Mouse (Mus musculus): ENCODE data around the gene Ccl25. TPM values are rescaled to one million over a fixed set of nuclear protein-coding genes. Genes with fewer than 3 reads are reported as not detected.

The Ccl25 gene
- total and polyA plus RNA-seq, 3 experiments, result 4.6 to 6.0 (median 5.4) TPM

- H3K27ac ChIP-seq (ENCODE audit: insufficient read depth, low read depth), result no peak overlapping the region
- peaks cover 32 to 78% of the 10 kb centered on the region in 2 experiments for H3K36me3 ChIP-seq (replicated peaks in 1 of 2; ENCODE audit: control insufficient read depth in 1 of 2, insufficient read depth in 1 of 2, low read length in 1 of 2)
- in situ Hi-C loops (cut with MboI; ENCODE audit: low pct_ligation_motif_present, low pct_unique_long_range_greater_than_20kb, low sequenced_read_pairs), result loop anchor here (10.0 kb wide), 1 partner anchor 57 kb away; the partner anchor contains the start of genes Ctxn1 and Snapc2
Measured at GRCm38 (mm10) chr8:4312104-4312503, 12.9 kb upstream of the Ccl25 start.

GRCm38 (mm10) chr8:4313254-4314124, 11.5 kb upstream of the Ccl25 start:
- TF ChIP-seq CHD1 (IDR thresholded peaks at IDR 0.05; ENCODE audit: low read depth, low read length) (no peak), RAD21 (IDR thresholded peaks at IDR 0.05; ENCODE audit: low read depth, low read length) (no peak), POLR2AphosphoS2 (IDR thresholded peaks at IDR 0.05; ENCODE audit: low read depth, low read length) (no peak), MAX (IDR thresholded peaks at IDR 0.05; ENCODE audit: low read length) (no peak), NRF1 (IDR thresholded peaks at IDR 0.05; ENCODE audit: low read depth, low read length) (no peak), ETS1 (conservative IDR thresholded peaks at IDR 0.05; ENCODE audit: low read depth, low read length) (no peak), JUND (conservative IDR thresholded peaks at IDR 0.05; ENCODE audit: low read depth, low read length) (no peak), USF1 (IDR thresholded peaks at IDR 0.05; ENCODE audit: low read depth, low read length) (no peak), TCF12 (IDR thresholded peaks at IDR 0.05; ENCODE audit: low read depth, low read length) (no peak), CTCF (conservative IDR thresholded peaks at IDR 0.05 in 1 of 2, IDR thresholded peaks at IDR 0.05 in 1 of 2; ENCODE audit: low read depth in 2 of 2, low read length in 2 of 2) (no peak), MEF2A (IDR thresholded peaks at IDR 0.05; ENCODE audit: borderline replicate concordance, low read depth, low read length) (no peak), JUN (IDR thresholded peaks at IDR 0.05; ENCODE audit: insufficient read depth, low read depth, low read length) (no peak), USF2 (conservative IDR thresholded peaks at IDR 0.05; ENCODE audit: low read depth, low read length) (no peak)
- Histone ChIP-seq H3K27me3 (replicated peaks) (no peaks in the 10 kb centered on the region), H3K9me3 (replicated peaks; ENCODE audit: low read length) (no peaks in the 10 kb centered on the region), H3K4me2 (ENCODE audit: insufficient read depth, low read depth, poor library complexity, severe bottlenecking) (no peak overlapping the region), H3K36me3 (replicated peaks in 1 of 2; ENCODE audit: control insufficient read depth in 1 of 2, insufficient read depth in 1 of 2, low read length in 1 of 2) (peaks cover 27 to 74% of the 10 kb centered on the region in 2 experiments), H3K79me2 (replicated peaks; ENCODE audit: control insufficient read depth, extremely low read depth, insufficient read depth, poor library complexity, severe bottlenecking) (peaks cover 79% of the 10 kb centered on the region), H3K4me3 (replicated peaks in 1 of 3; ENCODE audit: low read depth in 2 of 3, low read length in 2 of 3, poor library complexity in 1 of 3) (no peak overlapping the region), H3K27ac (ENCODE audit: insufficient read depth, low read depth) (no peak overlapping the region), H3K9ac (ENCODE audit: insufficient read depth, low read depth) (no peak overlapping the region), H3K4me1 (ENCODE audit: control insufficient read depth in 1 of 2, insufficient read depth in 2 of 2) (peaks cover 0 to 8% of the 10 kb centered on the region in 2 experiments; a peak in 1 of 4 replicates)
- dilution Hi-C loops (cut with MboI; ENCODE audit: extremely low pct_ligation_motif_present, extremely low pct_unique_long_range_greater_than_20kb, low sequenced_read_pairs) (no loop called here), in situ Hi-C loops (cut with MboI; ENCODE audit: low pct_ligation_motif_present, low pct_unique_long_range_greater_than_20kb, low sequenced_read_pairs) (loop anchor here (10.0 kb wide), 1 partner anchor 59 kb away; the partner anchor contains the start of genes Ctxn1 and Snapc2)
- no peak for DNase-seq (ENCODE audit: extremely low read depth)

More at GRCm38 (mm10) chr8:4312104-4312503, 12.9 kb upstream of the Ccl25 start:
- DNase-seq (ENCODE audit: extremely low read depth), result no peak
- no peak overlapping the region for H3K4me2 ChIP-seq (ENCODE audit: insufficient read depth, low read depth, poor library complexity, severe bottlenecking)
- peaks cover 73% of the 10 kb centered on the region for H3K79me2 ChIP-seq (replicated peaks; ENCODE audit: control insufficient read depth, extremely low read depth, insufficient read depth, poor library complexity, severe bottlenecking)
- peaks cover 0 to 3% of the 10 kb centered on the region in 2 experiments; a peak in 1 of 4 replicates for H3K4me1 ChIP-seq (ENCODE audit: control insufficient read depth in 1 of 2, insufficient read depth in 2 of 2)
- dilution Hi-C loops (cut with MboI; ENCODE audit: extremely low pct_ligation_motif_present, extremely low pct_unique_long_range_greater_than_20kb, low sequenced_read_pairs), result no loop called here
- no peak overlapping the region for H3K4me3 ChIP-seq (replicated peaks in 1 of 3; ENCODE audit: low read depth in 2 of 3, low read length in 2 of 3, poor library complexity in 1 of 3)
- no peak overlapping the region for H3K9ac ChIP-seq (ENCODE audit: insufficient read depth, low read depth)
- TF ChIP-seq E2F4 (IDR thresholded peaks at IDR 0.05; ENCODE audit: insufficient replicate concordance, low read depth, low read length) (no peak), USF1 (IDR thresholded peaks at IDR 0.05; ENCODE audit: low read depth, low read length) (no peak), BHLHE40 (IDR thresholded peaks at IDR 0.05; ENCODE audit: low read depth, low read length) (no peak), JUN (IDR thresholded peaks at IDR 0.05; ENCODE audit: insufficient read depth, low read depth, low read length) (no peak), KAT2A (IDR thresholded peaks at IDR 0.05; ENCODE audit: insufficient replicate concordance, low read length) (no peak), HCFC1 (IDR thresholded peaks at IDR 0.05; ENCODE audit: low read depth, low read length) (no peak), MYC (IDR thresholded peaks at IDR 0.05; ENCODE audit: low read depth, low read length) (no peak), NELFE (IDR thresholded peaks at IDR 0.05; ENCODE audit: low read depth, low read length) (no peak), PAX5 (IDR thresholded peaks at IDR 0.05; ENCODE audit: low read length) (no peak), CHD2 (IDR thresholded peaks at IDR 0.05; ENCODE audit: low read length) (no peak), EP300 (IDR thresholded peaks at IDR 0.05; ENCODE audit: low read length) (no peak), NRF1 (IDR thresholded peaks at IDR 0.05; ENCODE audit: low read depth, low read length) (no peak), JUND (conservative IDR thresholded peaks at IDR 0.05; ENCODE audit: low read depth, low read length) (no peak), CTCF (conservative IDR thresholded peaks at IDR 0.05 in 1 of 2, IDR thresholded peaks at IDR 0.05 in 1 of 2; ENCODE audit: low read depth in 2 of 2, low read length in 2 of 2) (no peak), USF2 (conservative IDR thresholded peaks at IDR 0.05; ENCODE audit: low read depth, low read length) (no peak), IRF4 (IDR thresholded peaks at IDR 0.05; ENCODE audit: low read depth, low read length) (no peak), MAX (IDR thresholded peaks at IDR 0.05; ENCODE audit: low read length) (no peak), MAFK (IDR thresholded peaks at IDR 0.05; ENCODE audit: insufficient replicate concordance, low read length) (no peak), TBP (conservative IDR thresholded peaks at IDR 0.05; ENCODE audit: low read depth, low read length) (no peak)
- H3K9me3 ChIP-seq (replicated peaks; ENCODE audit: low read length), result no peaks in the 10 kb centered on the region
- no peaks in the 10 kb centered on the region for H3K27me3 ChIP-seq (replicated peaks)
